Mouse (Mus musculus): ENCODE measurements around the gene C1galt1c1. TPM values are rescaled to one million over a fixed set of nuclear protein-coding genes. Genes with fewer than 3 reads are reported as not detected.
A peak's percentile ranks its signal among the peaks of the same experiment; 100 is the strongest.

The C1galt1c1 gene
- total RNA-seq (2021), result 10 to 100 TPM; 22.7 to 25.6 TPM

DNA sequence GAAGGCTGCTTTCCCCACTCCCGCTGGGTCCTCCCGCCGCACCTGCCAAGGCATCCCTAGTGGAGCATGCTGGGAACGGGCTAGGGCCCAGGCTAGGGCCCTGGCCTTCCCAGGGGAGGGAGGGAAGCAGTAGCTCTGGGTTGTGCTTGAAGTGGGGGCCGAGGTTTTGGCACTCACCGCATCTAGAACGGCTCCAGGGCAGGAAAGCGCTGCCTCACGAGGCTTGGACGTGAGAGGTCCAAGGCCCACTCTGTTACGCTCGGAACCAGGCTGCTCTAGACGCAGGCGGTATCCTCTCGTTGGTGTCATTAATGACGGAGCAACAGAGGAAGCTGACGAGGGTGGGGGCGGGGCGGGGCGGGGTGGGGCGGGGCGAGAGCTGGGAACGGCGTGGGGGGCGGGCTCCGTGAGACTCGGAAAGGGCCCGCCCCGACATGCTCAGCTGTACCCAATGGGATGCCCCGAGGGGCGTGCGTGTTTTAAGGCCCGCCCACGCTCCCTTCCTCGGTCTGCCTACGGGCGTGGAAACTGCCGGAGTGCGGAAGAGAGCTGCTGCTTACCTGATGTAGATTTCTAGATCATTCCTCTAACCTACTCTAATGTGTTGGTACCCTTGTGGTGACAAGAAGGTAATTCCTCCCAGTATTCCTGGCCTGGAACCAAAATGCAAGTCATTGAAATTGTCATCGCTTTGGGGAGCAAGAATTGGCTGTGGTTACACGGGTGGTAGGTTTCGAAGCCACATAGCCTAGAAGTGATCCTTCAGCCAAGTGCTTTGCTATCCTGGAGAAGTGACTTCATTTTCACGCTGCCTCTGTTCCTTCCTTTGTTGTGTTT lies at the start of gene C1galt1c1:
C1galt1c1 (minus strand) TSS at position 287 of the 837 bp plus-strand sequence.
- peak; percentile 68 to 75 for DNase-seq (ENCODE audit: extremely low spot score in 1 of 2, low spot score in 1 of 2)

GRCm38 (mm10) chrX:38681972-38682371 lies 47.1 kb upstream of the C1galt1c1 start:
- DNase-seq (ENCODE audit: extremely low spot score in 1 of 2, low spot score in 1 of 2), result no peak

- DNase-seq (ENCODE audit: extremely low spot score in 1 of 2, low spot score in 1 of 2), result no peak
Observed at GRCm38 (mm10) chrX:38669111-38669903, 34.4 kb upstream of the C1galt1c1 start.

DNA sequence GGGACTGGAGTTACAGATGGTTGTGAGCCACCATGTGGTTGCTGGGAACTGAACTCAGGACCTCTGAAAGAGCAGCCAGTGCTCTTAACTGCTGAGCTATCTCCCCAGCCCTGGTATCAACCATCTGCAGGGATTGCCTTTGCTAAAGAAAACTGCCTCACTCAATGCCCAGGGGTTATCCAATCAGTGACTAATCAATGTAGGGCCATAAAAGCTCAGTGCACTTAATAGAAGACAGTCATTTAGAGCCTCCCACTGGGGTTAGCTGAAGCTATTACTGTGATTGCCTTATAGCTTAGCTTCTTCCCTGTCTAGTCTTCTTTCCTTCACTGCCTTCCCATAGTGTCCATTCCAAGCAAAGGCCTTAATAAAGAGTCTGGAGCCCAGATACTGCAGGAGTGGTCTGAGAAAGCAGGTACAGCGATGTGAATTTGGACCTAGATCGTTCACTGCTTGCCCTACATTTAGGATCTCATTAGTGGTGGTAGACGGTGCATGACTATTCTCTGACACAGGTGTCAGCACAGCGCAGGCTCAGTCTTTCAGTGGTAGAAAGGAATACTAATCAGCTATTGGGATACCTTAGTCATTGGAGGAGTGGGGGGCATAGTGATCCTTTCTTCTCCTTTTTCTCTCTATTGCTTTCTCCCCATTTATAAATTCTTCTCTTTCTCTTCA lies 21.5 kb upstream of the C1galt1c1 start:
- DNase-seq (ENCODE audit: extremely low spot score in 1 of 2, low spot score in 1 of 2), result no peak

DNA sequence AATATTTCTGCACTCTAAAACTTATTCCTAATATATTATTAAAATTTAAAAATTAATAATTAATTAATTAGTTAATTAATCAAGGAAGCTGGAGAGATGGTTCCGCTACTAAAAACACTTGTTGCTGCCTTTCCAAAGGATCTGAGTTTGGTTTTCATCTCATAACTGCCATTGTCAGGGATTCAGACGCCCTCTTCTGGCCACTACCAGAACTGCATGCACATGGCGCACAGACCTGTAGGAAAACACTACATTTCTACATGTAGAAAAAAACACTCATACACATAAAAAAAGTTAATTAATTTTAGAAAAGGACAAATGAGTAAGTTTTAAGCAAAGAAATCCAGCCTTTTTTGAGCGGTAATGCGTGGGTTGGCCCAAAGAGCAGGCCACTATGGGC lies 19.8 kb upstream of the C1galt1c1 start:
- DNase-seq (ENCODE audit: extremely low spot score in 1 of 2, low spot score in 1 of 2), result no peak

DNA sequence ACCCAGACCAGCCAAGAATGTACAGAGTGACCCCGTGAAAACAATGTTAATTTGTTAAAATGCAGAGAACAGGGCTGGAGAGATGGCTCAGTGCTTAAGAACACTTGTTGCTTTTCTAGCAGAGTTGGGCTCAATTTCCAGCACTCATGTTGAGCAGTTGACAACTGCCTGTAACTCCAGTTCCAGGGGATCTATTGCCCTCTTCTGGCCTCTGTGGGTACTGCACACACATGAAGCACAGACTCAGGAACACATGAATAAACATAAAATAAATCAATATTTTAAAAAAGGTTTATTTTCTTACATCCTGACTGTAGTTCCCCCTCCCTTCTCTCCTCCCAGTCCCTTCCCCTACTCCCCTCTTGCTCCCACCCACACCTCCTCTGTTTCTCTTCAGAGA lies 18.3 kb upstream of the C1galt1c1 start:
- DNase-seq (ENCODE audit: extremely low spot score in 1 of 2, low spot score in 1 of 2), result no peak

DNA sequence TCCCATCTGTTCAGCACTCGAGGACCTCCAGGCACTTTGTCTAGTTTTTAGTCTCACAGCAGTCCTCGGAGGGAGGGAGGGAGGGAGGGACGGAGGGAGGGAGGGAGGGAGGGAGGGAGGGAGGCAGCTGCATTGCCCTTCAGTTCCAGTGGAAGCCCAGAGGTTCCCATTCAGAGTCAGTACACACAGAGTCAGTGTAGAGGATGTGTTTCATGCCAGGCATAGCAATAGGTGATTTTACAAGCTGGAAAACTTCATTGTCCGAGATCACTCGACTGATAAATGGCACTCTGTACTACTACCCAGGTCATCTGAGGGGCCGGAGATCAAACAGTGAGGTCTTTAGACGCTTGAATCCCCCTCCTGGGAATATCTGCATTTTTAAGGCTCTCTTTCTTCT lies 16.3 kb upstream of the C1galt1c1 start:
- no peak for DNase-seq (ENCODE audit: extremely low spot score in 1 of 2, low spot score in 1 of 2)

DNA sequence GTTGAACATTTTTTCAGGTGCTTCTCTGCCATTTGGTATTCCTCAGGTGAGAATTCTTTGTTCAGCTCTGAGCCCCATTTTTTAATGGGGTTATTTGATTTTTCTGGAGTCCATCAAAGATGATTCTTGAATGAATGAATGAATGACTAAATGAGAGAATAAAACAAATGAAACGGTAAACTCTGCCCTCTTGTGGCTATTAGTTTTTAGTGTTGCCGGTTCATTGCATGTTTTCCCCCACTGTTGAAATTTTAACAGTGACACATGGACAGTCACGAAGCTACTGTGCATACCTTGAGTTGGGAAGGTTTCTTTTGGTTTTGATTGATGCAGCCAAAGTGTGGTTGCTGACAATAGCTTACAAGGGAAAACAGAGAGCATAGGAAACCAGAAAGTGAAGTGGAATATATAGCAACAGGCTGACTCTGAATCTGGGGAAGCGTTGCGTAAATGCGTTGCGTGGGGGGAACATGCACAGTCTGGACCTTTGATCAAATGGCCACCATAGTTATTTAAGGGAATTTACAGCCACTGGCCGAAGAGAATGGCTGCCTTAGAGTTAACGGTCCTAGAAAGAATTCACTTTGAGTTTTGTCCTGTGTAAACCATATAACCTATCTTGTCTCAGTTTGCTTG lies 15.6 kb upstream of the C1galt1c1 start:
- DNase-seq (ENCODE audit: extremely low spot score in 1 of 2, low spot score in 1 of 2), result no peak

- no peak for DNase-seq (ENCODE audit: extremely low spot score in 1 of 2, low spot score in 1 of 2)
Observed at GRCm38 (mm10) chrX:38642183-38642582, 7.3 kb upstream of the C1galt1c1 start.

DNA sequence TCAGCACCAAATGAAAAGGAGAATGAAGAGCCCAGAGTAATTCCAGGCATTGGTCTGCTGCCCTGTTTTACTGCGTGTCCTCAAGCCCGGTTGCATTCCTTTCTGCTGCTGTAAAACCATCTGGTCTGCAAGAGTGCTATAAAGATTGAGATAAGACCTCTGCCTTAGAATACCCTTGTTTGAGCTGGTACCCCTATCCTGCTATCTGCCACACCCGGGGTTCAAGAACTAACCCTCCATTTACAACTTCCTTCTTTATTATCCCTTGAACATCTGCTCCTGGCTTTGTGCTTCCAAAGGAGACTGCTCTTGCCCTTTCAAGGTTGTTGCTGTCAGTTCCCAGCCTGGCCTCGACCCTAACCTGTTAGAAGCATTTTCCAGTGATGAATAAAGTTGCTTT lies 6.5 kb upstream of the C1galt1c1 start:
- no peak for DNase-seq (ENCODE audit: extremely low spot score in 1 of 2, low spot score in 1 of 2)

DNA sequence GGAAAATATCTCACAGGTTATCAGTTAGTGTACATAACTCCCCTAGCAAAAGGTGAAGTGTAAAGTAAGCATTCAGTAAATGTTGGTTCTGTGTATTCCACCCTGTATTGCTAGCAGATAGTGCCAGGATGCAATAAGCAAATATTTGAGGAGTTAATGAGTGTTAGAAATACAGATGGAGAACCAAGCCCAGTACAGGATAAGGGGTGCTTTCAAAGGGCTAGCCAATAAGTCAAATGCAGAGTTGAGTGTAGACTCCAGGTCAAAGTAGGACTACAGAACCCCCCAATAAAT lies 698 bp upstream of the C1galt1c1 start:
- DNase-seq (ENCODE audit: extremely low spot score in 1 of 2, low spot score in 1 of 2), result no peak

DNA sequence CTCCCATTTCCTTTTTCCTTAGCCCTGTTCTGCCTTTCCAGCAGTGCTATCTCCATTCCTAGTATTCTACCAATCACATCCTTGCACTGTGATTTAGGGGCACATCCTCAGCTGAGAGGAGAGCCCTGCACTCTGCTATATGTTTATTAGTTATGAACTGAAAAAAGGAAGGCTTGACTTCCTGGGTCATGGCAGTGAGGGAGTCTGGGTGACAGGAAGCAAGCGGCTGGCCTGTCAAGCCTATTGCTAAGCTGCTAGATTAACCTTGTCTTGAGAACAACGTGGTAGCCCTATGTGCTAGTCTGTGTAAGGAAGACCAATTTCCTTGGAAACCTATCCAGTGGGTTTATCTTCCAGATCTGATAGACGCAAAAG lies 33.9 kb downstream of the C1galt1c1 start:
- DNase-seq (ENCODE audit: extremely low spot score in 1 of 2, low spot score in 1 of 2), result peak; percentile 4 to 10

DNA sequence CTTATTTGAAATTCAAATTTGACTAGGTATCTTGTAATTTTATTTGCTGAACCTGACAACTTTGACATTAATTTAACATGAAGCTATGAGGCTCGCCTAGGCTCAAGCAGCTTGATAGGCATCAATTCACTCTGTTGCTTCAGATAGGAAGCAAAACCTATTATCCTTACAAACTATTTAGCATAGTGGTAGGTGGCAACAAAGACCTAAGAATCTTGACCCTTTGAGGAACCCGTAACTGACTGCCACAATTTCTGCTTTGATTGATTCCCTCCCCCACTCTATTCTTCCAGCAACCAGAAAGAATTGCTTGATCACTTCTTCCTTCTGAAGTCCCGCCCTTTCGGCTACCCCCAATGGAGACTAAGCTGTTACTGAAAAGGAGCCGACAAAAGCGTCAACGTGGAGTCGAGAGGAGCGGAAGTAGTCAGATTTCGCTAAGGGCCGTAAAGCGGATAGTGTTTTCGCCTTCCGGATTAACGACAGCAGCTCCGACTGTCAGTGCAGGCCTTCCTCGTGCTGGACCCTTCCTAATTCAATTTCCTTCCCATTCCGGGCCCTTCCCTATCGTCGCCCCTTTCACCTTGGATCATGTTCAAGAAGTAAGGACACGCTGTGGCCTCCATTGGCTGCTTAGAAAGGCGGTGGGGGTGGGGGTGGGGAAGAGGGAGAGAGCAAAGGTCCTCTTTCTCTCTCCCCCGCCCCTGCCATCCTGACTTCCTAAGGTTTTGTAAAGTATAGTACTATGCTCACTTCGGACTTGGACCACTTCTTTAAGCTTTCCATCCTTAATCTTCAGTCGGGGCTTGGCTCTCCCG lies 34.5 kb downstream of the C1galt1c1 start, which contains the start of gene Mcts1:
Mcts1 (plus strand) TSS at position 402 of the 818 bp plus-strand sequence.
- DNase-seq (ENCODE audit: extremely low spot score in 1 of 2, low spot score in 1 of 2), result peak; percentile 28 to 34

GRCm38 (mm10) chrX:38593180-38593889 lies 41.6 kb downstream of the C1galt1c1 start:
- DNase-seq (ENCODE audit: extremely low spot score in 1 of 2, low spot score in 1 of 2), result no peak

DNA sequence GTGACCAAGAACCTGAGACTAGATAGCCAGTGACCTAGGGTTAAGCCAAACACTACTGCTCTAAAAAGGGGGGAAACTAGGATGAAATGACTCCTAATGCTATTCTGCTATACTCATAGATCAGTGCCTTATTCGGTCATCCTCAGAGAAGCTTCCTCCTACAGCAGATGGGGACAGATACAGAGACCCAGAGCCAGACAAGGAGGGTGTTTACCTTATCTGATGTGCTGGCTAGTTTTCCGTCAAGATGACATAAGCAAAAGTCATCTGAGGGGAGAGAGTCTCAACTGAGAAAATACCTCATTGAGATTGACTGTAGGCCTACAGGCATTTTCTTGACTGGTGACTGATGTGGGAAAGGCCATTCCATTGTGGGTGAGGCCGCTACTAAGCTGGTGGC lies 43.1 kb downstream of the C1galt1c1 start:
- DNase-seq (ENCODE audit: extremely low spot score in 1 of 2, low spot score in 1 of 2), result no peak

DNA sequence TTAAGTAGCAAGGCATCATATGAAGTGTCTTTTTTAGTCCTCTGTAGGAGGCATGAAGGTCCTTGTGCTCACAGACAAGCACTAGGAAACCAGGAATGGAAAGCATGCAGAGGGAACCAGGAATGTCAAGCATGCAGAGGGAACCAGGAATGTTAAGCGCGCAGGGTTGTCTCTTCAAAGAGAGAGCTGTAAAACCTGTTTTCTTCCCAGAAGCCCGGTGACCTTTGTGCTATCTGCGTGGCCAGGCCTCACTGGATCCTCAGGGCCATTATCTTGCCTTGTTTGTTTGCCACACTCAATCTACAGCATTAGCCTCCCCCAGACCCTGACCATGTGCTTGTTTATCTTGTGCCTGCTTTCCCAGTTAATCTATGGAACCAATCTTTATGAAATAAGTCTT lies 45.1 kb downstream of the C1galt1c1 start:
- no peak for DNase-seq (ENCODE audit: extremely low spot score in 1 of 2, low spot score in 1 of 2)

DNA sequence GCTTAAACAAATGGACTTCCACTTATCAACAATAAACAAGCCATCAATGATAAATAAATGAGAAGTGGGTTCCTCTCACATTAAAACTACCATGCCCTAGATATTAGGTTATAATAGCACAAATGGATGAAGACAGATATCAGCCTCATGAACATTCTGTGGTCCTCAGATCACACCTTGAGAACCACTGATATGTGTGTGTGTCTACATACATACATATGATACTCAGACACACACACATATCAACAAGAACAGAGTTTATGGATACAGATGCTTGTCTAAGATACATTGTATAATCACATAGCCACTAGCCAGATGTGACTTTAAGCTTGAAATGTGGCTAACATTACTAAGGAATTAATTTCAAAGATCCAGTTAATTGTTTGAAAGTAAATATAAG lies 51.6 kb downstream of the C1galt1c1 start:
- no peak for DNase-seq (ENCODE audit: extremely low spot score in 1 of 2, low spot score in 1 of 2)

- DNase-seq (ENCODE audit: extremely low spot score in 1 of 2, low spot score in 1 of 2), result no peak
Observed at GRCm38 (mm10) chrX:38581140-38581539, 53.7 kb downstream of the C1galt1c1 start.

All from layer of hippocampus, postnatal 25 days (tissue).